ENCODE assay signal across 8 mouse cellular contexts in genomic region chr16:94085603-94086285, GRCm38 (mm10). TPM values are rescaled to one million over a fixed set of nuclear protein-coding genes. Genes with fewer than 3 reads are reported as not detected.
DNase-seq lines count a peak whose midpoint lies in the region; ATAC-seq and TF ChIP-seq lines count a peak whose summit lies in the region.

No protein-coding gene starts in this region.

- no peak for TF ChIP-seq CTCF in forebrain, postnatal 0 days (IDR thresholded peaks at IDR 0.05; ENCODE audit: low read depth)

- H3K9me3 ChIP-seq in heart, embryonic 13.5 days, result no peaks in the 10 kb centered on the region
- no peaks in the 10 kb centered on the region for H3K9me3 ChIP-seq in ES-E14 (ENCODE audit: control insufficient read depth, insufficient read depth, low read depth, low read length)
- no peaks in the 10 kb centered on the region for H3K9me3 ChIP-seq in forebrain, postnatal 0 days (ENCODE audit: low read length)
- no peaks in the 10 kb centered on the region for H3K9me3 ChIP-seq in midbrain, embryonic 13.5 days

- under 1% methylated on average over 57 of the region's 57 CpGs for WGBS in heart, embryonic 13.5 days
- WGBS in forebrain, postnatal 0 days, result 3% methylated on average over 57 of the region's 57 CpGs
- WGBS in midbrain, embryonic 13.5 days, result under 1% methylated on average over 57 of the region's 57 CpGs

- peak overlapping the region; percentile 40; the same call in 1 of the 2 replicates for H3K9ac ChIP-seq in heart, embryonic 13.5 days
- peak overlapping the region; percentile 2; the same call in 1 of the 2 replicates for H3K9ac ChIP-seq in ES-E14 (ENCODE audit: insufficient read depth, low read depth, low read length, poor library complexity, severe bottlenecking)
- H3K9ac ChIP-seq in forebrain, postnatal 0 days, result no peak overlapping the region
- peak overlapping the region; percentile 42 for H3K9ac ChIP-seq in midbrain, embryonic 13.5 days (replicated peaks)

- H3K27ac ChIP-seq in heart, embryonic 13.5 days (replicated peaks), result no peak overlapping the region
- H3K27ac ChIP-seq in ES-E14 (ENCODE audit: insufficient read depth, low read depth, low read length, poor library complexity, severe bottlenecking), result no peak overlapping the region
- H3K27ac ChIP-seq in forebrain, postnatal 0 days (ENCODE audit: low read depth, low read length), result no peak overlapping the region
- no peak overlapping the region for H3K27ac ChIP-seq in midbrain, embryonic 13.5 days

- H3K27me3 ChIP-seq in heart, embryonic 13.5 days (replicated peaks), result peaks cover 98% of the 10 kb centered on the region
- H3K27me3 ChIP-seq in forebrain, postnatal 0 days (ENCODE audit: insufficient read depth, low read length), result peaks cover 76% of the 10 kb centered on the region
- peaks cover 98% of the 10 kb centered on the region for H3K27me3 ChIP-seq in midbrain, embryonic 13.5 days

- peak overlapping the region; percentile 53 for H3K4me3 ChIP-seq in heart, embryonic 13.5 days
- H3K4me3 ChIP-seq in ES-E14 (ENCODE audit: insufficient read depth in 1 of 2, low read depth in 1 of 2, low read length in 2 of 2, poor library complexity in 1 of 2, severe bottlenecking in 1 of 2), result peak overlapping the region; percentile 18 to 48; a peak in 2 of 4 replicates
- H3K4me3 ChIP-seq in forebrain, postnatal 0 days (ENCODE audit: low read depth, low read length), result peak overlapping the region; percentile 25
- peak overlapping the region; percentile 32 for H3K4me3 ChIP-seq in midbrain, embryonic 13.5 days (replicated peaks)

- no peak for DNase-seq in heart, adult 9 months (ENCODE audit: low spot score in 2 of 2)
- no peak for DNase-seq in ES-E14 (ENCODE audit: low read depth, low spot score)
- DNase-seq in forebrain, postnatal 0 days, result no peak
- DNase-seq in gastrocnemius, postnatal 10 days, result no peak
- no peak for DNase-seq in c-Kit-positive CD71-positive TER-119-positive erythroid progenitor cells, embryonic 14.5 days (ENCODE audit: low spot score)
- no peak for DNase-seq in retina, postnatal 1 day

- in situ Hi-C loops in ES-E14 (cut with MboI; ENCODE audit: low sequenced_read_pairs in 2 of 2, unreplicated experiment in 2 of 2), result loop anchor here in 1 of 2 experiments (10.0 kb wide), 1 partner anchor 1391 kb away; no protein-coding TSS in a partner anchor

- H3K4me1 ChIP-seq in heart, embryonic 13.5 days, result peaks cover 31% of the 10 kb centered on the region
- peaks cover 0 to 2% of the 10 kb centered on the region in 2 experiments; a peak in 1 of 4 replicates for H3K4me1 ChIP-seq in ES-E14 (ENCODE audit: control insufficient read depth in 2 of 2, insufficient read depth in 2 of 2, low read length in 2 of 2, poor library complexity in 1 of 2)
- no peaks in the 10 kb centered on the region for H3K4me1 ChIP-seq in forebrain, postnatal 0 days (ENCODE audit: insufficient read depth)
- H3K4me1 ChIP-seq in midbrain, embryonic 13.5 days (replicated peaks), result peaks cover 24% of the 10 kb centered on the region

- peak overlapping the region; percentile 75 for H3K4me2 ChIP-seq in heart, embryonic 13.5 days
- H3K4me2 ChIP-seq in forebrain, postnatal 0 days (ENCODE audit: low read depth), result peak overlapping the region; percentile 38; the same call in 1 of the 2 replicates
- H3K4me2 ChIP-seq in midbrain, embryonic 13.5 days (replicated peaks), result peak overlapping the region; percentile 48

- H3K36me3 ChIP-seq in heart, embryonic 13.5 days, result no peaks in the 10 kb centered on the region
- H3K36me3 ChIP-seq in ES-E14 (ENCODE audit: control insufficient read depth, insufficient read depth, low read length, poor library complexity, severe bottlenecking), result no peaks in the 10 kb centered on the region
- H3K36me3 ChIP-seq in forebrain, postnatal 0 days (ENCODE audit: insufficient read depth), result no peaks in the 10 kb centered on the region
- no peaks in the 10 kb centered on the region for H3K36me3 ChIP-seq in midbrain, embryonic 13.5 days

- ATAC-seq in heart, embryonic 13.5 days (ENCODE audit: extremely low read depth, insufficient number of reproducible peaks, low FRiP score, low TSS enrichment), result no peak
- ATAC-seq in forebrain, postnatal 0 days, result no peak
- ATAC-seq in midbrain, embryonic 13.5 days, result no peak

TF ChIP-seq in ES-E14, 5 proteins besides CTCF, POLR2A, EP300 and RAD21:
- TF ChIP-seq CHD2 (IDR thresholded peaks at IDR 0.05; ENCODE audit: low read depth, low read length) (no peak), ZNF384 (IDR thresholded peaks at IDR 0.05; ENCODE audit: low read depth, low read length) (no peak), HCFC1 (IDR thresholded peaks at IDR 0.05; ENCODE audit: borderline replicate concordance, insufficient read depth, low read length) (no peak), ZC3H11A (IDR thresholded peaks at IDR 0.05; ENCODE audit: borderline replicate concordance, low read depth, low read length) (no peak), MAFK (IDR thresholded peaks at IDR 0.05; ENCODE audit: insufficient read depth, low read depth, low read length) (no peak)

RNA-seq across cellular contexts. Expression of gene Sim2, which starts 1.0 kb away (rescaled TPM):
- 0.07 and 0.08 TPM in 2 replicates for polyA plus RNA-seq in heart, embryonic 13.5 days (2015; fragmentation: Nextera tagmentation; extraction: Ambion mirVana)
- total RNA-seq in ES-E14 (2012; rRNA removed), result 0.13 TPM in 1 of 2 replicates, not detected in the other
- 0.08 and 0.29 TPM in 2 replicates for total RNA-seq in forebrain, postnatal 0 days (2014; rRNA removed)
- polyA plus RNA-seq in forebrain, postnatal 0 days (2015; fragmentation: Nextera tagmentation; extraction: Ambion mirVana), result 0.04 and 0.27 TPM in 2 replicates
- 0.24 and 0.44 TPM in 2 replicates for polyA plus RNA-seq in midbrain, embryonic 13.5 days (2015; fragmentation: Nextera tagmentation; extraction: Ambion mirVana)
- total RNA-seq in gastrocnemius, postnatal 10 days (2021), result 10 to 100 TPM; 11.9 to 13.2 TPM

Comparison
In these comparisons a context has a peak if more than half of its experiments do, and no peak if none do; other contexts are left out.
1. RNA of gene Sim2, which starts 1.0 kb away (total RNA-seq): 11.9 to 13.2 TPM in gastrocnemius, postnatal 10 days; 0.08 to 0.29 TPM in forebrain, postnatal 0 days and 0.13 TPM in ES-E14; every median in the first group is over 10 times any median in the second.
2. Peak in every context shown above with its lines, with median percentiles within 50 percentile points of each other: H3K4me2 ChIP-seq and H3K4me3 ChIP-seq.